Mouse (Mus musculus) limb, embryonic 12.5 days (tissue): Measurements from ENCODE around the gene Tmem167b. TPM values are rescaled to one million over a fixed set of nuclear protein-coding genes. Genes with fewer than 3 reads are reported as not detected.

Experiments
- ATAC-seq: fragments of 200-750 bp; cut with Nextera tagmentation; 2 replicates; pipeline ENCODE4 v1.8.0; 2017; ENCODE audit warnings: low read depth, moderate TSS enrichment; ENCODE audit not compliant: insufficient number of reproducible peaks, insufficient read depth, low FRiP score, low TSS enrichment
- H3K27ac ChIP-seq: fragments of 300-500 bp; sonication (generic); 2 replicates; pipeline ENCODE4 v1.5.1; 2016; ENCODE audit warnings: mild to moderate bottlenecking, moderate library complexity
- H3K27me3 ChIP-seq: fragments of 300-500 bp; sonication (generic); 2 replicates; pipeline ENCODE4 v1.6.1; 2016; ENCODE audit warnings: mild to moderate bottlenecking, moderate library complexity
- H3K36me3 ChIP-seq: fragments of 300-500 bp; sonication (generic); 2 replicates; pipeline ENCODE4 v1.6.1; 2016; ENCODE audit warnings: mild to moderate bottlenecking, moderate library complexity
- H3K4me1 ChIP-seq: fragments of 300-500 bp; sonication (generic); replicated peaks from 2 replicates; pipeline ENCODE4 v1.6.1; 2016
- H3K4me2 ChIP-seq: fragments of 300-500 bp; sonication (generic); 2 replicates; pipeline ENCODE4 v1.6.1; 2016; ENCODE audit warnings: mild to moderate bottlenecking, moderate library complexity
- H3K4me3 ChIP-seq: fragments of 300-500 bp; sonication (generic); replicated peaks from 2 replicates; pipeline ENCODE4 v1.5.1; 2016; ENCODE audit warnings: mild to moderate bottlenecking
- H3K9ac ChIP-seq: fragments of 300-500 bp; sonication (generic); replicated peaks from 2 replicates; pipeline ENCODE4 v1.6.1; 2016; ENCODE audit warnings: mild to moderate bottlenecking, moderate library complexity
- H3K9me3 ChIP-seq: fragments of 300-500 bp; sonication (generic); 2 replicates; pipeline ENCODE4 v1.6.1; 2016; ENCODE audit warnings: mild to moderate bottlenecking, moderate library complexity
- WGBS: fragments of 180-500 bp; shearing (Covaris S2); methylation state at CpG from one replicate; pipeline ENCODE4 v1.1.7; 2016; 5-methylcytosine and 5-hydroxymethylcytosine counted together
- polyA plus RNA-seq: library from polyadenylated mRNA; unstranded; fragments of >200 nt; fragmentation: Nextera tagmentation; extraction: Ambion mirVana; gene quantifications from 2 replicates; pipeline ENCODE4 v1.2.1, GENCODE M21; 2016

Gene Tmem167b
- polyA plus RNA-seq = 37.4 and 39.2 TPM in 2 replicates

DNA sequence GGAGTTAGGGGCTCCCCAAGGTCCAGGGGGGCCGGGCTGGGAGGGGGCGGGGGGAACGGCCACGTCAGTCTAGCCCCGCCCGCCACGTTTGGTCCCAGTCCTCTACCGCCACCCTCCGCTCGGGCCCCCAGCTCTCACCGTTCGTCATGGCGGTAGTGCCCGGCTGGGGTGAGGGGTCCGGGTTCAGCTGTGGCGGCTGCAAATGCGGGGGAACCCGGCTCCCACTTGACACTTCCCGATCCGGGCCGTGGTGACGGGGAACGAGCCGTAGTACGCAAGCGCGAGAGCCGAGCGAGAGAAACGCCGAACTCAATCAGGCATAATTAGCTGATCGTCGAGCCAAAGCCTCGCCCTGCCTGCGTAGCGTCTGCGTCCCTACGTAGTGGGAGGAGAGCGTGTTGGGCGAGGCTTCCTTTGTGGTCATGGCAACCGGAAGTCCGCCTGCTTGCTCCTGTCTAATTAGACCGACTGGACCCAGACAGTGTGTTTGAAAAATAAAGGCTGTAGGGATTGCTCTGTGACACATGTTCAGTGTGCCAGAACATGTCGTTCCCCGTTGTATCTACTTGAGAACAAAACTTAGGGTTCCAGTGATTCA is at the start of gene Tmem167b:
Gene Tmem167b (minus strand): TSS at position 334 of the 598 bp plus-strand sequence.
- under 1% methylated on average over 45 of the region's 45 CpGs for WGBS
- peaks cover 29% of the 10 kb centered on the region for H3K36me3 ChIP-seq

DNA sequence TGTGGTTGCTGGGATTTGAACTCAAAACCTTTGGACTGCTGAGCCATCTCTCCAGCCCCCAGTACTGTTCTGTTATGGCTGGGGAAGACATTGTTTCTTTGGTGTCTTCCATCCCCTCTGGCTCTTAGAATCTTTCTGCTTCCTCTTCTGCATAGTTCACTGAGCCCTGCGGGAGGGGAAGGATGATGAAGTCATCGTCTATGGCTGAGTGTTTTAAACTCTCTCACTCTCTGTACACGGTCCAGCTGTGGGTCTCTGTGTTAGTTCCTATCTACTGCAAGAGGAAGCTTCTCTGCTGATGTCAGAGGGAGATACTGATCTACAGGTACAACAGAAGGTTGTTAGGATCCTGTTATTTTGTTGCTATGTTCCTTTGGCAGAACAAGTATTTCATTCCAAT is 46.6 kb upstream of the Tmem167b start:
- Histone ChIP-seq H3K27ac (no peak overlapping the region), H3K4me3 (no peak overlapping the region), H3K4me1 (no peaks in the 10 kb centered on the region), H3K9me3 (no peaks in the 10 kb centered on the region), H3K27me3 (no peaks in the 10 kb centered on the region), H3K4me2 (no peak overlapping the region), H3K36me3 (peaks cover 13% of the 10 kb centered on the region; the same call in 1 of the 2 replicates), H3K9ac (no peak overlapping the region)
- ATAC-seq = no peak
- WGBS = 68% methylated on average over 3 of the region's 3 CpGs

More for the DNA sequence above, at the start of gene Tmem167b:
- peak; percentile 97 for ATAC-seq
- Histone ChIP-seq H3K4me2 (peak within 1 kb of the TSS; percentile 73), H3K4me1 (peaks cover 10% of the 10 kb centered on the region), H3K9me3 (no peaks in the 10 kb centered on the region), H3K27ac (peak within 1 kb of the TSS; percentile 89), H3K4me3 (peak within 1 kb of the TSS; percentile 79), H3K27me3 (no peaks in the 10 kb centered on the region), H3K9ac (peak within 1 kb of the TSS; percentile 79)

DNA sequence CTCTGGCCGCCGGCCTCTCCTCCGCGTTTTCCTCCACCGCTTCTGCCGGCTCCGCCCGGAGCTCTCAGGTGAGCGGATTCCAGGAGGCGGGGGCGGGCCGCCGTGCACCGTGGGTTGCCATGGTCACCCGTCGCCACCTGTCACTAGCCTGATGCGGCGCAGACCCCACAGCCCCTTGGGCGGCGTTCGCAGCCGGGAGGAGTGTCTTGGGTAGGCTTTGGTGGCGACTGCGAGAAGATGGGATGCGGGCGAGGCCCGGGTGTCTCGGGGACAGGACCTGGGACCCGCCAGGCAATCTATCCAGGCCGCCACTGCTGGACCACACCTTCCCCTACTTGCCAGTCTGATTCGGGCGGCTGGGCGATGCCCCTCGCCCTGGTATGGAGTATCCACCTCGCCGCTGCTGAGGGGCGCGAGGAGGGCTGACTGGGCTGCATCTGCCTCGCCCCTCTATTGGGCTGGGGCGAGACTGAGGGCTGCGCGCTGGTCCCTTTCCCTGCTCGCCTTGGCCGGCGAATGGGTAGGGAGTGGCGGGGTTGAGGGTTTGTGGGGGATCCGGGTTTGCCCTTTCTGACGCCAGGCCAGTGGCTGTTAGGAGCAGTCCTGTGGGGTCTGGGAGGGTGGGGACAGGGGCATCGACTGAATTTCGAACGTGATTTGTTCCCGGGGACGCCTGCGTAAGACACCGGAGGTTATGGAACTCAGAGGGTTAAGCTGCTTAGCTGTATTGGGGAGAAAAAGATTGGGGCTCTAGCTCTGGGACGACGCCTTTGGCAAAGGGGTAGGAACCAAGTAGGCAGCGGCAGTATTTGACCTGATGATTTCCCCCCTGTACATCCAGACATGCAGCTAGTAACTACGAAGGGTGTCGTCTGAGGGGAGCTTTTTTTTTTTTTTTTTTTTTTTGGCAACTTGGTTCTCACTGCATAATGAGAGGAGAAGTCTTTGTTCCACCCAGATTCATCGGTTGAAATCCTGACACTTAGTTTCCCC is 29.6 kb upstream of the Tmem167b start:
- peak overlapping the region; percentile 91 for H3K4me3 ChIP-seq
- ATAC-seq = peak; percentile 87
- H3K4me1 ChIP-seq = 0 out of 2 replicates have a peak, but pooled peaks cover 11% of the 10 kb centered on the region
- H3K9me3 ChIP-seq = no peaks in the 10 kb centered on the region
- H3K9ac ChIP-seq = peak overlapping the region; percentile 77
- peak overlapping the region; percentile 98 for H3K4me2 ChIP-seq
- H3K27me3 ChIP-seq = no peaks in the 10 kb centered on the region
- peak overlapping the region; percentile 69 for H3K27ac ChIP-seq
- H3K36me3 ChIP-seq = no peaks in the 10 kb centered on the region
- under 1% methylated on average over 60 of the region's 61 CpGs for WGBS

DNA sequence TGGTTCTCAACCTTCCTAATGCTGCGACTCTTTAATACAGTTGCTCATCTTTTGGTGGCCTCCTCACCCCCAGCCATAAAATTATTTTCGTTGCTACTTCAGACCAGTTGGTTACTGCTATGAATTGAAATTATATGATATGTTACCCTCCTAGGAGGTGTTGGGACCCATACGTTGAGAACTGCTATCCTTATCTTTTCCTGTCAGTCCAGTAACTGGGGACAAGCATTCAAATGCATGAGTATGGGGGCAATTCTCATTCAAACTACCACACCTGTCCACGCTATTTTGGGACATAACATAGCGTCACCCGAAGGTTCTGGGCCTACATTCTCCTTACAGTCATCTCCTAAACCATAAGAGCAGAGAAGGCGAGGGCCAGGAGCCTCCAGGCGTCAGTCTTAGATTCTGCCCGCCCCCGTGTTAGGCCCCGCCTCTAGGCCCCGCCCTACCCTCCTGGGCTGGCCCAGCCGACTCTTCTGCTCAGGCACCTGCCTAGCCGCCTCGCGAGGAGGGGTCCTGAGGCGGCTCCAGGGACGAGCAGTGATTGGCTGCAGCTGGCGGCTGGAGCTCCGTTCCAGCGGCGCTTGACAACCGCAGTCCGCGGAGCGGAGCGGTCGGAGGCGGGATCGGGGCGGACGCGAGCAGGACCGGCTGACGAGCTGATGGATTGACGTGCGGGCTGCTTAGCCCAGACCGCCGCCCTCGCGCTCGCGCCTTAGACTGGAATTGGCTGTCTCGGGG is 28.7 kb upstream of the Tmem167b start, which contains the start of gene Wdr47:
Gene Wdr47 (plus strand): TSS at position 494 of the 744 bp plus-strand sequence.
- peak within 1 kb of the TSS; percentile 98 for H3K4me2 ChIP-seq
- peak within 1 kb of the TSS; percentile 91 for H3K4me3 ChIP-seq
- peak; percentile 99 for ATAC-seq
- peak within 1 kb of the TSS; percentile 77 for H3K9ac ChIP-seq
- H3K4me1 ChIP-seq = 0 out of 2 replicates have a peak, but pooled peaks cover 11% of the 10 kb centered on the region
- H3K9me3 ChIP-seq = no peaks in the 10 kb centered on the region
- no peaks in the 10 kb centered on the region for H3K36me3 ChIP-seq
- no peaks in the 10 kb centered on the region for H3K27me3 ChIP-seq
- peak within 1 kb of the TSS; percentile 69 for H3K27ac ChIP-seq
- 5% methylated on average over 44 of the region's 44 CpGs for WGBS

DNA sequence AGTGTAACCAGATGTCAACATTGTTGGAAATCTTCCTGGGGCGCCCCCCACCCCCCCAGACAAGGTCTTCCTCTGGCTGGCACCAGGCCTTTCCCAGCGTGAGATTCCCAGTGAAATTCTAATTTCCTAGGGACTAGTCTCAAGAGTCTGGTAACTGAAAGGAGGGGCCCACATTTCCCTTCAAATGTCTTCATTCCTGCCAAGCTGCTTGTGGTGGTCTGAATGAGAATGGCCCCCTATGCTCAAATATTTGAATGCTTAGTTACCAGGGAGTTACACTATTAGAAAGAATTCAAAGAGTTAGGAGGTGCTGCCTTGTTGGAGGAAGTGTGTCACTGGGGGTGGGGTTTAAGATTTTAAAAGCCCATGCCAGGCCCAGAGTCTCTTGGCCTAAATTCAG is 26.2 kb upstream of the Tmem167b start:
- WGBS = 50% methylated on average over 2 of the region's 2 CpGs
- H3K9me3 ChIP-seq = no peaks in the 10 kb centered on the region
- no peak overlapping the region for H3K4me3 ChIP-seq
- no peak for ATAC-seq
- H3K4me1 ChIP-seq = 0 out of 2 replicates have a peak, but pooled peaks cover 11% of the 10 kb centered on the region
- H3K27ac ChIP-seq = no peak overlapping the region
- H3K9ac ChIP-seq = no peak overlapping the region
- H3K36me3 ChIP-seq = peaks cover 3% of the 10 kb centered on the region; the same call in 1 of the 2 replicates
- no peak overlapping the region for H3K4me2 ChIP-seq
- no peaks in the 10 kb centered on the region for H3K27me3 ChIP-seq

DNA sequence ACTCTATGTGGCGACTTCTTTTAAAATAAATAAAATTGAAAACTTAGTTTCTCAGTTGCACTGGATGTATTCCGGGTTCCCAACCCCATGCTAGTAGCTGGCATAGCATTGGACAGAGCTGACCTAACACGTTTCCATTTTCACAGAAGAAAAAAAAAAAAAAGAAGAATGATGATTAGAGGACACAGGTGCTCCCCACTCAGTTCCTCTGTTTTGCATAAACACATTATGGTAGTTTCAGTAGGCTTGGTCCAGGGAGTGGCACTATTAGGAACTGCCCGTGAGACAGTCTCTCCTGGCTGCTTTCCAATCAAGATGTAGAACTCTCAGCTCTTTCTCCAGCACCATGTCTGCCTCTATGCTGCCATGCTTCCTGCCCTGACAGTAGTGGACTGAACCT is 22.3 kb upstream of the Tmem167b start:
- no peaks in the 10 kb centered on the region for H3K9me3 ChIP-seq
- no peak overlapping the region for H3K4me2 ChIP-seq
- no peak for ATAC-seq
- no peaks in the 10 kb centered on the region for H3K4me1 ChIP-seq
- H3K27me3 ChIP-seq = no peaks in the 10 kb centered on the region
- no peak overlapping the region for H3K4me3 ChIP-seq
- no peak overlapping the region for H3K9ac ChIP-seq
- peaks cover 10% of the 10 kb centered on the region for H3K36me3 ChIP-seq
- 82% methylated on average over 4 of the region's 4 CpGs for WGBS
- no peak overlapping the region for H3K27ac ChIP-seq

DNA sequence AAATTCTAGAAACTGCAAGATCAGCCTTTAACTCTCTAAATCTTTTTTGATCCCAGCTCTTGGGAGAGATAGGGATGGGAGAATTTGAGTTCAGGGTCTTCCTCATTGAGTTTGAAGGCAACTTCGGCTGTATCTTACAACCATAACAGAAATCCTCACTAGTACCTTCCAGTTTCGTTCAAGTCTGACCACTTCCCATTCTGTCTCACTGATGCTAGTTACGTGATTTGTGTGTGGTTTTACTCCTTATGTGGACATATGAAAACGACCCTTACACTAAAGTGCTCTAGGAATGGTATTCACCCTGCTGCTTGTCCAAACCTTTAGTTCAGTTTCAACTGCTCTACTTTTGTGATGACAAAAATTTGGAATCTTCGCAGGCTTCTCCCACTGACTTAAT is 11.8 kb upstream of the Tmem167b start:
- Histone ChIP-seq H3K27ac (no peak overlapping the region), H3K9ac (no peak overlapping the region), H3K4me2 (no peak overlapping the region), H3K4me1 (peaks cover 10% of the 10 kb centered on the region), H3K4me3 (no peak overlapping the region), H3K9me3 (no peaks in the 10 kb centered on the region), H3K36me3 (peaks cover 20% of the 10 kb centered on the region), H3K27me3 (no peaks in the 10 kb centered on the region)
- WGBS = 93% methylated on average over 5 of the region's 5 CpGs
- ATAC-seq = no peak

DNA sequence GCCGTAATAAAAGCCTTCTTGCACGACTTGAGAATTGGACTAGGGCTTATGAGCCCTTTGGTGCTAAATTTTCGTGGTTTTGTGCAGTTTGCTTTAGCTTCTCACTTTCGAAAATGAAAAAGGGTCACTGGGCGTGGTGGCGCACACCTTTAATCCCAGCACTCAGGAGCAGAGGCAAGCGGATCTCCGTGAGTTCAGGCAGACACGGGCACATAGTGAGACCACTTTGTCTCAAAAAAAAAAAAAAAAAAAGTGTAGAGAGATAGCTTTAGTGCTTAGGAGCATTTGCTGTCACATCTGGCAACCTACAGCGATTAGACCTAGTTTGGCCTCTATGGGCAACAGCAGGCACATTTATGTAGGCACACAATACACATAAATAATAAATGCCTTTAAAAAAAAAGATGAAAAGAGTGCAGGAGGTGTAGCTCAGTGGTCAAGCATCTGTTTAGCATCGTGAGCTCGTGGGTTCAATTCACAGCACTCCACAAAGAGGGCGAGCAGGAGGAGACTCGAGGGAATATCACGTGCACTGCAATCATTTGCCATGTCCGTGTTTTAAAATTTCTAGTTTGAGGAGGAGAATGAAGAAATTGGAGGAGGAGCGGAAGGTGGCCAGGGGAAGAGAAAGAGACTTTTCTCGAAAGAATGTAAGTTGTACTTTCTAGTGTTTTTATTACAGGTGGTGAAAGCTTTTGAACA is 10.2 kb upstream of the Tmem167b start:
- 50% methylated on average over 18 of the region's 18 CpGs for WGBS
- H3K36me3 ChIP-seq = 0 out of 2 replicates have a peak, but pooled peaks cover 6% of the 10 kb centered on the region
- H3K4me3 ChIP-seq = peak overlapping the region; percentile 66
- H3K4me2 ChIP-seq = peak overlapping the region; percentile 81
- H3K27me3 ChIP-seq = no peaks in the 10 kb centered on the region
- H3K9me3 ChIP-seq = no peaks in the 10 kb centered on the region
- H3K9ac ChIP-seq = peak overlapping the region; percentile 76
- ATAC-seq = no peak
- peaks cover 10% of the 10 kb centered on the region for H3K4me1 ChIP-seq
- peak overlapping the region; percentile 53; the same call in 1 of the 2 replicates for H3K27ac ChIP-seq

DNA sequence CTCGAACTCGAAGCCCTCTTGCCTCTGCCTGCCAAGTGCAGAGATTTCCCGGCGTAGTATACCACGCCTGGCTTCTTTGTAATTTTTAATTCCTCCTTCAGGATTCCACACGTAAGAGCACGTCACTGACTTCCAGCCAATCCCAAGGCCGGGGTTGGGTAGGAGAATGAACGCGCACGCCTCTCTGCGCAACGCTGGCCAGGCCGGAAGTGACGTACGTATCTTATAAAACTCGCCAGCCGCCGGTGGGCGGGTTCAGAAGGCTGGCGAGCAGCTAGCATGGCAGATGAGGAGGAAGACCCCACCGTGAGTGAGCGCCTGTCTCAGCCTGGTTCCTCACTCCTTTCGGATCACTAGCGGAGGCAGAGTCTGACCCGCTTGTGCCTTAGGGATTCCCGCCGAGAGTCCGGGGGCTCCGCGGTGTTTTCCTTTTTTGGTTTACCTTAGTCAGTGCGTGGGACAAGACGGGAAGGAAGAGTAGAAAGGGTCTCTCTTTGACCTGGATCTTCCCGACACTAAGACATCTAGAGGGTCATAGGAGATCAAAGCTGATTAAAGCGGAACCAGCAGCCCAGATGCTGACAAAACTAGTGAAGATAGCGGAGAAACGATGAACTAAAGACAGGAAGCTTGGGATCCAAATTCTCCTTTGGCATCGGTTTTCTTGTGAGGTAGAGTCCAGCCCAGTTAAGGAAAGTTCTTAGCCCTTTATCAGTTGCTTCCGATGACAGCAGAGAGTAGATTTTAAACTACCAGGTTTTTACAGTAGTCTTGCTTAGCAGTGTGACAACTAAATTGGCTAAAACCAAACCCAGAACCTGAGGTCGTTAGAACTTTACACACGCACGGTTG is 9.4 kb upstream of the Tmem167b start, which contains the start of gene Taf13:
Gene Taf13 (plus strand): TSS at position 256 of the 852 bp plus-strand sequence.
- H3K9me3 ChIP-seq = no peaks in the 10 kb centered on the region
- no peaks in the 10 kb centered on the region for H3K27me3 ChIP-seq
- H3K4me3 ChIP-seq = peak within 1 kb of the TSS; percentile 66
- H3K27ac ChIP-seq = peak within 1 kb of the TSS; percentile 64
- WGBS = under 1% methylated on average over 42 of the region's 42 CpGs
- peak within 1 kb of the TSS; percentile 76 for H3K9ac ChIP-seq
- H3K4me2 ChIP-seq = peak within 1 kb of the TSS; percentile 81
- peak; percentile 94 for ATAC-seq
- H3K36me3 ChIP-seq = no peaks in the 10 kb centered on the region
- peaks cover 10% of the 10 kb centered on the region for H3K4me1 ChIP-seq
